Mouse (Mus musculus) liver, embryonic 15.5 days (tissue): ENCODE results near the gene Gpank1. TPM values are rescaled to one million over a fixed set of nuclear protein-coding genes. Genes with fewer than 3 reads are reported as not detected.

ENCODE experiments used
- ATAC-seq: fragments of 200-750 bp; cut with Nextera tagmentation; 2 replicates; pipeline ENCODE4 v1.8.0; 2017; ENCODE audit warnings: moderate number of reproducible peaks, mild to moderate bottlenecking, moderate library complexity; ENCODE audit not compliant: insufficient read depth
- H3K27ac ChIP-seq: fragments of 300-500 bp; sonication (generic); replicated peaks from 2 replicates; pipeline ENCODE4 v1.5.1; 2015; ENCODE audit warnings: mild to moderate bottlenecking, inconsistent platforms
- H3K27me3 ChIP-seq: fragments of 300-500 bp; sonication (generic); 2 replicates; pipeline ENCODE4 v1.6.1; 2015; ENCODE audit warnings: mild to moderate bottlenecking, inconsistent platforms
- H3K36me3 ChIP-seq: fragments of 300-500 bp; sonication (generic); replicated peaks from 2 replicates; pipeline ENCODE4 v1.6.1; 2015; ENCODE audit warnings: moderate library complexity, mild to moderate bottlenecking, inconsistent platforms
- H3K4me1 ChIP-seq: fragments of 300-500 bp; sonication (generic); replicated peaks from 2 replicates; pipeline ENCODE4 v1.6.1; 2015; ENCODE audit warnings: inconsistent platforms
- H3K4me2 ChIP-seq: fragments of 300-500 bp; sonication (generic); 2 replicates; pipeline ENCODE4 v1.6.1; 2015; ENCODE audit warnings: moderate library complexity, mild to moderate bottlenecking, inconsistent platforms
- H3K4me3 ChIP-seq: fragments of 300-500 bp; sonication (generic); replicated peaks from 2 replicates; pipeline ENCODE4 v1.5.1; 2015; ENCODE audit warnings: mild to moderate bottlenecking, inconsistent platforms
- H3K9ac ChIP-seq: fragments of 300-500 bp; sonication (generic); 2 replicates; pipeline ENCODE4 v1.6.1; 2015; ENCODE audit warnings: moderate library complexity, mild to moderate bottlenecking, inconsistent platforms
- H3K9me3 ChIP-seq: fragments of 300-500 bp; sonication (generic); replicated peaks from 2 replicates; pipeline ENCODE4 v1.6.1; 2016; ENCODE audit warnings: inconsistent platforms
- WGBS: fragments of 180-500 bp; shearing (Covaris S2); methylation state at CpG from one replicate; pipeline ENCODE4 v1.1.7; 2015; ENCODE audit warnings: mixed read lengths; ENCODE audit not compliant: insufficient replicate concordance; 5-methylcytosine and 5-hydroxymethylcytosine counted together
- polyA plus RNA-seq: library from polyadenylated mRNA; unstranded; fragments of >200 nt; fragmentation: Nextera tagmentation; extraction: Ambion mirVana; gene quantifications from 2 replicates; pipeline ENCODE4 v1.2.1, GENCODE M21; 2015

Gpank1 gene
- polyA plus RNA-seq, 1 experiment from 2014 or later, result 12.8 TPM

DNA sequence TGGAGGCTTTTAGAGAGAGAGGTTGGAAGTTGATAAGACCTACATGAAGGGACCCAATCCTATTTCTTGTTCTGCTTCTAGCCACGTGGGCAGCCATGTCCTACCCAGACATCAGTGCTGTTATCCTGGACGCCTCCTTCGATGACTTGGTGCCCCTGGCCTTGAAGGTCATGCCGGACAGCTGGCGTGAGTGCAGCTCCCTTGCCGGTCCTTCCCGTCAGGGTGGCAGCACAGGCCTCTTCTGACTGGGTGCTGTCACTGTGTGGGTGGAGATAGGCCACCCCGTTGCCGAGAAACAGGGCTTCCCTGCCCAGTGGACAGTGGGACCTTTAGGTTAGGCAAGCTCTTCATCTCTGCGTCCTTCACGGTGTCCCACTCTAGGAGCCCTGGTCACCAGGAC is 20.1 kb upstream of the Gpank1 start:
- H3K9ac ChIP-seq, result no peak overlapping the region
- no peak overlapping the region for H3K4me2 ChIP-seq
- WGBS, result 86% methylated on average over 11 of the region's 11 CpGs
- H3K4me1 ChIP-seq, result peaks cover 55% of the 10 kb centered on the region
- H3K9me3 ChIP-seq, result no peaks in the 10 kb centered on the region
- H3K27ac ChIP-seq, result no peak overlapping the region
- H3K36me3 ChIP-seq, result peaks cover 73% of the 10 kb centered on the region
- no peak for ATAC-seq
- no peak overlapping the region for H3K4me3 ChIP-seq
- no peaks in the 10 kb centered on the region for H3K27me3 ChIP-seq

DNA sequence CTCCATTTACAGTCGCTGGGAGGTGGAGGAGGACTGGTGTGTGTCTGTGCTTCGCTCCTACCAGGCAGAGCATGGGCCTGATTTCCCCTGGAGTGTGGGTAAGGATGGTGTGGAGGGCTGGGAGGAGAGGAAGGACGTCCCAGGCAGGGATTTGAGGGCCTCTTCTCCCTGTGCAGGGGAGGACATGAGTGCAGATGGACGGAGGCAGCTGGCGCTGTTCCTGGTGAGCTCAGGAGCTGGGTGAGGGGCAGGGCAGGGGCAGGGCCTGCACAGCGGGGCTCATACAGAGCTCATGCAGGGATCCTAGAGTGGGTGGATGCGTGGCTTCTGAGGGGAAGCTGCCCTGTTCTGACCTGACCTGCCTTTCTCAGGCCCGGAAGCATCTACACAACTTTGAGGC is 19.0 kb upstream of the Gpank1 start:
- Histone ChIP-seq H3K36me3 (peaks cover 61% of the 10 kb centered on the region), H3K27ac (peak overlapping the region; percentile 87; the same call in 1 of the 2 replicates), H3K4me2 (no peak overlapping the region), H3K9me3 (no peaks in the 10 kb centered on the region), H3K4me1 (peaks cover 57% of the 10 kb centered on the region), H3K27me3 (no peaks in the 10 kb centered on the region), H3K9ac (no peak overlapping the region), H3K4me3 (no peak overlapping the region)
- WGBS, result 79% methylated on average over 8 of the region's 8 CpGs
- no peak for ATAC-seq

DNA sequence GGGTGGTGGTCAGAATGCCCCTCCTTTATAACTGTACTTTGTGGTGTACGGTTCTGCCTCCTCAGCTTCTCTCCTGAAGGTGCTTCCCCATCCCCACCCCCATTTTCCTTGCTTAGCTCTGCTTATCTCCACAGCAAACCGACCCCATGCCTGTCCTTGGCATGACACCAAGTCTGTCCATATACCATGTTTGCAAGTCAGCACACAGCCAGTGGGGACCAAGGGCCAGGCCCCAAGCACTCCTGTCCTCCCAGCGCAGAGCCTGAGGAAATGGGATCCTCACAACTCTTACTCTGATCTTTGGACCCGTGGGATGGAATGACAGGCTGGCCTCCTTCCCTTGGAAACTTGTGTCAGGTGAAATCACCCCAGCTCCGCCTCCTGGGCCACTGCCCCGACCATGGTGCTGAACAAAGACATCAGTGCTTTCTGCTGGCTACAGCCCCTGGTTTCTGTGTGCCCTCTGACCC is 18.0 kb upstream of the Gpank1 start:
- WGBS, result 51% methylated on average over 6 of the region's 6 CpGs
- H3K36me3 ChIP-seq, result peaks cover 52% of the 10 kb centered on the region
- no peak overlapping the region; the same call in 1 of the 2 replicates for H3K9ac ChIP-seq
- H3K4me3 ChIP-seq, result no peak overlapping the region
- peaks cover 57% of the 10 kb centered on the region for H3K4me1 ChIP-seq
- peak overlapping the region; percentile 87 for H3K27ac ChIP-seq
- H3K9me3 ChIP-seq, result no peaks in the 10 kb centered on the region
- ATAC-seq, result no peak; the same call in 1 of the 2 replicates
- H3K27me3 ChIP-seq, result no peaks in the 10 kb centered on the region
- no peak overlapping the region for H3K4me2 ChIP-seq

DNA sequence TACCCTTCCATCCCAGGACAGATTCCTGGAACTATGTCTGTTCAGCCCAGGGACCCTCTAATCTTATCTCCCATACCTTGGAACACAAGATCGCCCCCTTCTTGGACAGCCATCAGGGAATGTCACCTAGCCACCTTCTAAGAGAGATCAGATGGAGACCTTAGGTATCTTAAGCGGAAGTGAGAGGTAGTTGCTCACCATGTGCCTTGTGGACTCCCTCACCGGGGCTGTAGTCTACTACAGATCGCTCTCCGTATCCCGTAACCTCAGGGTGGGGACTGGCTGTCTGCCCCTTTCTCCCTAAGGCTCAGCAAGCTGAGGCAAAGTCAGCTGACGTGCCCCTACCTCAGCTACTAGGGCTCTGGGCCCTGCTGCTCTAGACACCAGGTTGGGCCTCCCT is 17.2 kb upstream of the Gpank1 start:
- ATAC-seq, result no peak
- peak overlapping the region; percentile 87 for H3K27ac ChIP-seq
- peak overlapping the region; percentile 49 for H3K4me2 ChIP-seq
- no peaks in the 10 kb centered on the region for H3K9me3 ChIP-seq
- no peak overlapping the region for H3K4me3 ChIP-seq
- H3K9ac ChIP-seq, result peak overlapping the region; percentile 31; the same call in 1 of the 2 replicates
- no peaks in the 10 kb centered on the region for H3K27me3 ChIP-seq
- H3K4me1 ChIP-seq, result peaks cover 57% of the 10 kb centered on the region
- 54% methylated on average over 7 of the region's 7 CpGs for WGBS
- peaks cover 43% of the 10 kb centered on the region for H3K36me3 ChIP-seq

DNA sequence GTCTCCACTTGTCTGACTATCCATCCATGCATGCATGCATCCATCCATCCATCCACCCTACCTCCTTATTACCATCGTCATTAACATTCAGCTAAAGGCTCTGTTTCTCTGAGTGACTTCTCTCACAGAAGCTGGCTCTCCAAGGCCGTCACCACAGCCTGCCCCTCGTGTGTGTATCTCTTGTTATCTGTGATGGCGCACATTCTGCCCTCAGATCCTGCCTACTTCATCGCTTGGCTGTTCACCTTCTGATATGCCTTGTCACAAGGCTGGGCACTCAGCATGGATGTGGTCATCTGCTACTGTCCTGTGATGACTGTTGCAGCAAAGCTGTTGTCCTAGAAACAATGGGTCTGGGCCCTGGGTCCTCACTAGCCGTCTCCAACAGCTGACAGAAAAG is 16.5 kb upstream of the Gpank1 start:
- Histone ChIP-seq H3K9ac (peak overlapping the region; percentile 31), H3K36me3 (peaks cover 38% of the 10 kb centered on the region), H3K4me3 (0 out of 2 replicates have a peak overlapping the region, but pooled peaks have one; percentile 1), H3K9me3 (no peaks in the 10 kb centered on the region), H3K27ac (peak overlapping the region; percentile 87), H3K4me2 (peak overlapping the region; percentile 49), H3K4me1 (peaks cover 57% of the 10 kb centered on the region), H3K27me3 (no peaks in the 10 kb centered on the region)
- peak; percentile 86 for ATAC-seq
- 28% methylated on average over 6 of the region's 6 CpGs for WGBS

DNA sequence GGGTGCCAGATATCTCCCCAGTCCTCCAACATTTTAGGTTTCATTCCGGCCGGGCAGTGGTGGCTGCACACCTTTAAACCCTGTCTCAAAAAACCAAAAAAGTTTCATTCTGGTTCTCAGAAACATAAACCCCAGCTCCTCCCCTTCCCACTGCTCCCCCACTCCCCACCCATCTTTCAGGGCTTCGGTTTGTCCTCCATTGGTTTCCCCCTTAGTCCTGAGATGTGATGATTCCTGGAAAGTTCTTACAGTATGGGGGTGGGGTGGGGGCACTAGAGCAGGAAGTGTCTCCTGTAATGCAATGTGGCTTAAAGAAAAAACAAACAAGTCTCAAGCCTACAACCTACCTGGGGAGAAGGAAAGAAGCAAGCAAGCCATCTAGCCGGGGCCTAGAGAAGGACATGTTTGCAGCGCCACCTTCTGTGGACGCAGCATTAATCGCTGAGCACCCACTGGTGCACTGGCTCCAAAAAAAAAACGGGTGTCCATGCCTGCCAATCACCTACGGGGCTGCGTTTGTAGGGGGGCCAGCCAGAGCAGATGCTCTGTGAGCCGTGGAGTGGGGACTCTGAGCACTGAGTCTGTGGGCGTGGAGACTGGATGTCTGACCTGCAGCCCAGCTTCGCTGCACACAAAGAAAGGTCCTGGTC is 15.4 kb upstream of the Gpank1 start:
- no peak overlapping the region for H3K4me3 ChIP-seq

DNA sequence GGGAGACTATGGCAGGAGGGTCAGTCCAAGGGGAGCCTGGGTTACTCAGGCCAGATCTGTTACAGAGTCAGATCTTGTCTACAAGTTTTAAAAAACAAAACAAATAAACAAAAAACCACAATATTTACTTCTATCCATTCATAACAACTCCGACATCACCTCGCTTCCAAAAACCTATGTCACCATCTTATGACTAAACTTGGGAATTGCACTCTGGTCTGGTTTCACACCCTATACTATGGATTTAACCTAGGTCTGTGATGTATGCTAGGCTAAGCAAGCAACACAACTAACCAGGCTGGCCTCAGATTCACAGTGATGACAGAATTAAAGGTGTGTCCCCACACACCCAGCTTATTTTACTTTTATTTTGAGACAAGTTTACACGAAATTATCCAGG is 14.7 kb upstream of the Gpank1 start:
- WGBS, result 56% methylated on average over 3 of the region's 3 CpGs
- H3K4me3 ChIP-seq, result no peak overlapping the region
- H3K27me3 ChIP-seq, result 0 out of 2 replicates have a peak, but pooled peaks cover 4% of the 10 kb centered on the region
- H3K9ac ChIP-seq, result no peak overlapping the region
- no peak for ATAC-seq
- H3K4me1 ChIP-seq, result peaks cover 47% of the 10 kb centered on the region
- peaks cover 20% of the 10 kb centered on the region for H3K36me3 ChIP-seq
- H3K27ac ChIP-seq, result no peak overlapping the region
- H3K4me2 ChIP-seq, result no peak overlapping the region
- H3K9me3 ChIP-seq, result no peaks in the 10 kb centered on the region

More for the DNA sequence above, 15.4 kb upstream of the Gpank1 start:
- Histone ChIP-seq H3K4me2 (peak overlapping the region; percentile 9; the same call in 1 of the 2 replicates), H3K9me3 (no peaks in the 10 kb centered on the region), H3K9ac (peak overlapping the region; percentile 2; the same call in 1 of the 2 replicates), H3K36me3 (peaks cover 26% of the 10 kb centered on the region), H3K4me1 (peaks cover 47% of the 10 kb centered on the region), H3K27me3 (0 out of 2 replicates have a peak, but pooled peaks cover 3% of the 10 kb centered on the region), H3K27ac (peak overlapping the region; percentile 87)
- ATAC-seq, result no peak
- WGBS, result 23% methylated on average over 13 of the region's 13 CpGs

DNA sequence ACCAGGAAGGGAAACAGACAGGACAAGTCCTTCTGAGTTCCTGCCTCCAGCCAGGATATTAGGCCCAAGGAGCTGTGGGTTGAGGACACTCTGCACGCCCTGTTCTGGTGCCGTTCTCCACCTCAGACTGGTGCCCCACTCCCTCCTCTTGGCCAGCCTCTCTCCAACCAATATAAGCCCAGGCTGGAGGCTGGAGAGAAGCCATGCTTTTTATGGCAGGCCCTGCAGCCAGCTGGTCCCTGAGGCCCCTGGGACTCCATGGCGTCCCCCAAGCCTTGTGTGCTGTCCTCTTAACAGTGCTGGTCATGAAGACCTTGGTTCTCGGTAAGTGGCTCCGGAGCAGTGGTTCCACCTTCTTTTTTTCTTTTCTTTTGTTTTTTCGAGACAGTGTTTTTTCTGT is 13.2 kb upstream of the Gpank1 start, which contains the start of gene Ly6g5c:
Ly6g5c (plus strand) TSS at position 183 of the 400 bp plus-strand sequence.
- Histone ChIP-seq H3K36me3 (peaks cover 4% of the 10 kb centered on the region; the same call in 1 of the 2 replicates), H3K4me3 (no peak within 1 kb of the TSS), H3K9ac (no peak within 1 kb of the TSS), H3K27ac (no peak within 1 kb of the TSS), H3K9me3 (no peaks in the 10 kb centered on the region), H3K27me3 (0 out of 2 replicates have a peak, but pooled peaks cover 4% of the 10 kb centered on the region), H3K4me2 (no peak within 1 kb of the TSS), H3K4me1 (peaks cover 33% of the 10 kb centered on the region)
- WGBS, result 77% methylated on average over 6 of the region's 6 CpGs
- no peak for ATAC-seq

DNA sequence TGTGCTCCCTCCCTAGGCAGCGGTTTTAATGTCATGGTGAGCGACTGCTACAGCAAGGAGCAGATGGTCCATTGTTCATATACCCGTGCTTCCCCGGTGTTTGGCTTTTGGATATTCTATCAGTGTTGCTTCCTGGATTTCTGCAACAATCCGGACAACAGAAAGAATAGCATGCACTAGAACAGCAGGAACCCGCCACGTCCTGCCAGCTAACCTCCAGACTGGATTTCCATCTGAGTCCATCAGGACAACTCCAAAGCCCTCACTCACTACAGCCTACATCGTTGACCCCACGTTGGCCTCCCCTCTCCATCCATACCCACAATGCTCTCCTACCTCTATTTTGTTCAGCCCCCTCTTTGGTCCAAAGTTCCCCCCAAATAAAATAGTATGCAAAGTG is 9.5 kb upstream of the Gpank1 start:
- 0 out of 2 replicates have a peak, but pooled peaks cover 4% of the 10 kb centered on the region for H3K27me3 ChIP-seq
- H3K4me3 ChIP-seq, result no peak overlapping the region
- H3K9ac ChIP-seq, result no peak overlapping the region
- no peaks in the 10 kb centered on the region for H3K9me3 ChIP-seq
- 65% methylated on average over 9 of the region's 9 CpGs for WGBS
- H3K27ac ChIP-seq, result no peak overlapping the region
- H3K36me3 ChIP-seq, result peaks cover 28% of the 10 kb centered on the region
- H3K4me1 ChIP-seq, result peaks cover 3% of the 10 kb centered on the region; the same call in 1 of the 2 replicates
- no peak overlapping the region for H3K4me2 ChIP-seq
- no peak for ATAC-seq

DNA sequence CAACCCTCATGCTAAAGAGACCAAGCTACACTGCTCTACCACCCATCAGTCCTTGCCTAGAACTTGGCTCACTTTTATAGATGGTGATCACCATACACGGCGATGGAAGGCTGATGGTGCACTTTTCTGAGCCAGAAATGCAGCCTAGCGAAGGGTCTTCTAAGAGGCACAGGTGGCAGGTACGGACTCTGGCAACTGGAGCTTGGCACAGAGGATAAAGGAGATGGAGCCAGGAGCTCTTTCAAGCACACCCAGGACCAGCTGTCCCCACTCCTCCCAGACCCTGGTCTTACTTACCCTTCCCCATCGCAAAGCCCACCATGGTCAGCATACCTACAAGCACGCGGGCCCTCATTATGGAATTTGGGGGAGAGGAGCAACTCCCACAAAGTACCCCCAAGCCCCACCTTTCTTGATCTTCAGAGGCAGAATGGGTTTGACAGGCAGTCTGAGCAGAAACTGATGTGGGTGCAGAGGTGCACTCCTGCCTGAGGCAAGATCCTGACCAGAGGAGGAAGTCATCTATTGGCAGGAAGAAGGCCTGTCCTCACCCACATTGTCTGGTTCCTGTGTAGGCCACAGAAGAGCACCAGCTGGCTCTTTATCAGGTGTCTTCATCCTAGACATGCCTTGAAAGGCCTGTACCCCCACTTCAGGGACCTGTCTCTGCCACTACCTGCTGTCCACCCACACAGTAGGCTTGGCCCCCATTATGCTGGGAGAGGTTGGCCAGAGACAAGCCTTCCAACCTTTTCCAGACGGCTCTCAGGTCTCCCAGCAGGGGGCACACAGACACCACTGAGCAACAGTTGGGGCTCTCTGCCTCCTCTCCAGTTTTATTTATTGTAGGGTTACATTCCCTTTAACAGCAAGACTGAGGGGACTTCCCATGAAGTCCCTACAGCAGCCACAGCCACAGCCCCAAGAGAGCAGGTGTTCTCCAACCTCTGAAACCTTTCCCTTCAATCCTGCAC is 5.9 kb upstream of the Gpank1 start, which contains the start of gene Ly6g5b:
Ly6g5b (minus strand) TSS at position 383 of the 974 bp plus-strand sequence.
- no peak for ATAC-seq

More for the DNA sequence above, 5.9 kb upstream of the Gpank1 start, which contains the start of gene Ly6g5b:
- no peaks in the 10 kb centered on the region for H3K9me3 ChIP-seq
- no peak within 1 kb of the TSS for H3K4me3 ChIP-seq
- H3K4me1 ChIP-seq, result peaks cover 11% of the 10 kb centered on the region
- H3K4me2 ChIP-seq, result no peak within 1 kb of the TSS
- 0 out of 2 replicates have a peak, but pooled peaks cover 4% of the 10 kb centered on the region for H3K27me3 ChIP-seq
- WGBS, result 70% methylated on average over 8 of the region's 8 CpGs
- H3K27ac ChIP-seq, result 0 out of 2 replicates have a peak within 1 kb of the TSS, but pooled peaks have one; percentile 1
- peaks cover 59% of the 10 kb centered on the region for H3K36me3 ChIP-seq
- H3K9ac ChIP-seq, result no peak within 1 kb of the TSS
